Mouse (Mus musculus) megakaryocyte, adult 5-6 weeks (primary cell): ENCODE measurements around the gene Mpzl1. TPM values are rescaled to one million over a fixed set of nuclear protein-coding genes. Genes with fewer than 3 reads are reported as not detected.

ENCODE experiments used
- ATAC-seq: 2 replicates; pipeline ENCODE4 v1.8.0; 2016; ENCODE audit warnings: mild to moderate bottlenecking, inconsistent platforms; ENCODE audit not compliant: poor library complexity, severe bottlenecking
- total RNA-seq, 2 experiments: library from RNA; stranded (forward) in 1 of 2; stranded (reverse) in 1 of 2; fragments of 153-499, 151-499 nt in 1 of 2; fragments of 221-1000, 200-1000 nt in 1 of 2; gene quantifications; 2 replicates each; pipeline versions ENCODE4 v1.2.3 to v1.2.4; 2015 to 2017

Gene Mpzl1
- total RNA-seq, 2 experiments from 2014 or later = 0.22 to 2.1 TPM

GRCm38 (mm10) chr1:165658602-165659001 is 24.3 kb upstream of the Mpzl1 start:
- ATAC-seq = peak; percentile 31; the same call in 1 of the 2 replicates

DNA sequence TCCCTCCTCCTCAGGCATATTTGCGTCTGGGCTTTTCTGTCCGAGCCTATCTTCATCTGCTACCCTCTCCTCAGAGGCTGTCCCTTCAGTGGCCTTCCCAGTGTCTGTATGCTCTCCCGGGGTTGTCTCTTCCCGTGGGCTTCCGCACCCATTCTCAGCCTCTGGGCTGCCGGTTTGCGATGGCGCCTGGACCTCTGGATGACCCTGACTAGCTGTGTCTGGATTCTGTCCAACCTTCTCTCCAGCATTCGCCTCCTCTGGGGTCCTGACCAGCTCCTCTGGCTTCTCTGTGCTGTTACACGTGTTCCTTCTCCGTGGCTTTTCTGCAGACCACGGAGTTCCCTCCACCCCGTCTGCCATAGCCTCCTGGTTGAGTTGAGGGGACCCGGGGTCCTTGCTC is 21.1 kb upstream of the Mpzl1 start:
- ATAC-seq = no peak

- ATAC-seq = peak; percentile 58
Measured at GRCm38 (mm10) chr1:165655022-165655421, 20.7 kb upstream of the Mpzl1 start.

GRCm38 (mm10) chr1:165653126-165653885 is 19.0 kb upstream of the Mpzl1 start:
- ATAC-seq = no peak

- no peak for ATAC-seq
Measured at GRCm38 (mm10) chr1:165652507-165652906, 18.2 kb upstream of the Mpzl1 start.

GRCm38 (mm10) chr1:165651158-165651557 is 16.8 kb upstream of the Mpzl1 start:
- peak; percentile 69 for ATAC-seq

DNA sequence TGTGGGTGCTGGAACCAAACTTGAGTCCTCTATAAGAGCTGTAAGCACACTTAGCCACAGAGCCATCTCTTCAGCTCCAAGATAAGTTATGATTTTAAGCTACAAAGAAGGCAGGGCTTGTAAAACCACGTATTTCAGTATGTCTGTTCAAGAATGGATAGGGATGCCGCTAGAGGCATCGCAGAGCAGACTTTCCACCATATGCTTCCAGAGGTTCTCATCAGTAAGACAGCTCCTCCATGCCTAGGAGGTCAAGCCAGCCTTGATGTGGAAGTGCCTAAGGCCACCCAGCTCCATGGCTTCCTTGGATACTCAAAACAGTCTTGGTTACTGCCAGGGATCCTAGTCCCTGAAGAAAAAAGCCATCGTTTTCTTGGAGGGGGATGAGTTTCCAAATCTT is 10.8 kb upstream of the Mpzl1 start:
- no peak for ATAC-seq

DNA sequence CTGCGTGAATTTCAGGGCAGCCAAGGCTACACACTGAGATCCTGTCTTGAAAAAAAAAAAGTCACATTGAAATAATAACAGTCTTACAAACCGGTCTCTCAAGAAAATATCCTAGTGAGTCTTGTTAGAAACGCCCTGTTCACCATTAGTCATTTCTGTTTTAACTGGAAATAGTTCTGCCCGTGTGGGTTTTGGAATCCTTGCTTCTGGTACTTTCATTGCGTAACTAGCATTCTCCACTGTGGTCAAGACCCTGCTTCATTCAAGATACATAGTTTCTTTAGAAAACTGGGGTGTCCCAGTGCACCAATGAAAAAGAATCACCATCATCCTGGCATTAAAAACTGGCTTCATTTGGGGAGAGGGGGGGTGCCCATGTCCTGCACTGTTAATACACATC is 9.4 kb upstream of the Mpzl1 start:
- ATAC-seq = no peak

- 0 out of 2 replicates have a peak, but pooled peaks have one; percentile 2 for ATAC-seq
Measured at GRCm38 (mm10) chr1:165642780-165643311, 8.5 kb upstream of the Mpzl1 start.

DNA sequence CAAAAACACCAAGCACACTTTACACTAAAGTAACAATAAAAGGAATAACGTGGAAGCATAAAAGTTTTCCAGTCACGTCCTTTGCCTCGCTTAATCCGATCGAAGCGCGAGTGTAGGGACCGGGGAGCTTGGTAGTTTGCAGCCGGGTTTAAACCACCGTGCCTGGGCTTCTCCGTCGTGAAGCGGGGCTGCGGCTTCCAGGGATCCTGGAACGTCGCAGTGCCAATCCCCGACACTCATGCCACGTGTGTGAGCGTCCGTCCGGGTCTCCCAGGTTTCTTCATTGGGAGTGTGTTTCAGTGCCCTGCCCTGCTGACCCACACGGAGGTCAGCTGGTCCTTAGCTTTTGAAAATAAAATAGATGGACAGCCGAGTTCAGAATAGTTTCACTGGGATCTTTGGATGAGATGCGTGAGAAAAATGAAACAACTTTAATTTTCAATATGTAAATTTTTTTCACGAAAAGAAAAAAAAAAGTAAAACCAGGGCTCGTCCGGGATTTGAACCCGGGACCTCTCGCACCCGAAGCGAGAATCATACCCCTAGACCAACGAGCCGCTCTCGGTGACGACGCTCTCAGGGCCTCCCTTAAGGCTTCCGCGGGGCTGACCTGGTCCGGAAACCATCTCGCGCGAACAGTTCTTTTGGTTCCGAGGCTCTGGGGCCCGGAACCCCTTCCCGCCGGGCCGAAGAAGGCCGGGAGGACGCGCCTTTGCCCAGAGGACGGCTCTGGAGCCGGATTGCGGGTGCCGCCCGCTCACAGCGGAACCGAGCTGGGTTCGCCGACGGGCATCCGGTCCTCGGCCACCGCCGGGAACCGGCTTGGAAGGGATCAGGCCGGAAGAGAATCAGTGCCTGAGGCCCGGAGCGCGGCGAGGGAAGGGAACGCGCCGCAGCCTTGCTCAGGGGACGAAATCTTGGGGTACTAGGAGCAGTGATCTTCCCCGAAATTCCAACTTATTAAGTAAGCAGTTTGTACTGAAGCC is 7.7 kb upstream of the Mpzl1 start:
- ATAC-seq = peak; percentile 75

DNA sequence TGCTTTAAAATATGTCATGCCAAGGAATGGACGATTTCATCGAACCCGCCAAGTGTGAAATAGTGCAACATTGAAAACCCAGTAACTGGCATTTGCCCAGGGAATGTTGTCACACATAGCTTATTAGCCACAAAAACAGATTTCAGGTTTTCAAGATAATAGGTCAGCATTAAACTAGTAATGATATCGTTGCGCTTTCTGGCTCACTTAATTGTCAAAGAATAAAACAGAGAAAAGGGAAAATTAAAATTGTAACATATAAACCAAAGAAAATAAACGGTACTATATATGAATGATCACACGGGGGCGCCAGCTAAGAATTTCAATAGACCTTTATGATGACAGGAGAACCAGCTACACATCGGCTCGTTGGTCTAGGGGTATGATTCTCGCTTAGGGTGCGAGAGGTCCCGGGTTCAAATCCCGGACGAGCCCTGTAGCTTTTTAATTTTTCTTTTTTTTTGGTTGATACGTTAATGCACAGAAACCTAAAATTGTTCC is 7.0 kb upstream of the Mpzl1 start:
- peak; percentile 59 for ATAC-seq

DNA sequence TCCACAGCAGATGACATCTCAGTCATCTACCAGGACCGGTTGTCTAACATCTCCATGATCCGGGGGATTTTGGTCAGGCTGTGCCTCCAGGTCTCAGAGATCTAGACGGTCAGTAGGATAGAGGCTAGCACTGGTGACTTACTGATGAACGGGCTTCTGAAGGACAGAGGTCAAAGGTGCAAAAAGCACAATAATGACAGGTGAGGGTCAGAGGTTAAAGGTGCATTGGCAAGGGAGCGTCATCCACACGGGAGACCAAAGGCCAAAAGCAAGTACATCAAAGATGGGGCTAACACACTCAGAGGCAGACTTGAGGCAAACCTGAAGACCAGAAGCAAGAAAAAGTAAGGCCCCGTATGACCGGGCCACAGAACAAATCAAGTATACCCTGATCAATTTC is 2.0 kb upstream of the Mpzl1 start:
- no peak for ATAC-seq

DNA sequence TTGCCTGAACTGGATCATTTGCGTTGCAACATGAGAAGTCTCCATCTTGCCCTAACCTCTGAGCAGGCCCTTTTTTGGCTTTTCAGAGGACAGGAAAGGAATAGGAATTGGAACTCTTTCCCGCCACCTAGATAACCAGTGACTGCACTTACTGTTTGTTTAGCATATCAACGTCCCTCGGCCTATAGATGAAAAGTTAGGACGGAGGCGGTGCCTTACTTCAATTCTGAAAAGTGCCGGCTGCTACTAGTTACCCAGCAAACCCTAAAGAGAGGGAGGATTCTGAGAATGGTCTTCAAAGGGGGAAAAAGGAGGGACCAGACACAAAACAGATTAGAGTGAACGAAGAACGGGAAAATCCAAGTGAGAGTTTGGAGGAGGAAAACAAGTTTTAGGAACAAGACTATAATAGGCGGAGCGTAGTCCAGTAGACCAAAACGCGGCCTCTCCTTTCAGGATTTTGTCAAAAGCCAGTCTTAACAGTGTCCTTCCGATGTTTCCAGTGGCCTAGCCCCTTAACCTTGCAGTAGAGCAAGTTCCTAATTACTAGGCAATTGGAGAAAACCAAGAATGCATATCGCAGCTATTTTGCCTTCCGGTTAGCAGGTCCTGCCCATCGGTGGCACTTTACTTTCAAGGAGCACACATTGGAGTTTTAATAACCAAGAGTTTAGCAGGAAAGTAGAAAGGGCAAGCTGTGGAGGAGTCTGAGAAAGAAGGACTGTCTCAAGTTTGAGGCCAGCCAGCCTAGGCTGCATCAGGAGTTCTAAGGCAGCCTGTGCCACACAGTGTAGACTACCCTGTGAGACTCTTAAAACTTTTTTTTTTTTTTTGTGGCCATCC is 938 bp upstream of the Mpzl1 start:
- no peak for ATAC-seq

DNA sequence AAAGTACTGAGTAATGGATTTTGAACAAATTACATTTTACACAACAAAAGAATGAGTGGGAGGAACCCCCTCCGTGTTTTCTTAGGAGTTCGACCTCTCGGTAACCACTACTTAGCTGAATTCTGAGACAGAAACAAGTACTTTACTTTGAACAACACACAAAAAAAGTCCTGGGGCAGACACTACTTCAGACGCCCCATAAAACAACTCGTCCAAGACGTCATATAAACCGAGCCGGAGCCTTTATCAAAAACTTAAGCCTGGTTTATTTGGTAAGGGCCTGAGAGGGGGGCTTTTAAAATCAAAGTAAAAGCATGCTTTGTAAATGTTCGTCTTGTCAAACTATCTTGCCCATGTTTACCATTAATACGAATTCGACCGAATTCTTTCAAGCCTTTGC is 993 bp downstream of the Mpzl1 start:
- ATAC-seq = no peak

- ATAC-seq = no peak
Measured at GRCm38 (mm10) chr1:165631136-165631535, 3.2 kb downstream of the Mpzl1 start.

DNA sequence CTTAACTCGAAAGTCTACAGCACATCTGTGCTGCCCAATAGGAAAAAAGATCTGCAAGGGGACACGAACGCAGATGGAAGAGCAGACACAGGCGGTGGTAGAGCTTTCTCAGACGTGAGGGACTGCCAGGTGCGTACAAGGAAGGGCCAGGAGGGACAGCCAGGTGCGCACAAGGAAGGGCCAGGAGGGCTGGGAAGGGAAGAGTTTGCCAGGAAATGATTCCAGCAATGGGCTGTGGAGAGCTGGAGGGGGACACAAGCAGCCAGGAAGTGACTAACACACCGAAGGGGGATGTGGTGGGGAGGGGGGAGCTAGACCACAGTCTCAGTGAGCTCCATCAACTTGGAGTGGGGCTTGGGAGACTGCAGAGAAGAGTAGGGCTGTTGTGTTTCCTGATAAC is 4.4 kb downstream of the Mpzl1 start:
- ATAC-seq = no peak

DNA sequence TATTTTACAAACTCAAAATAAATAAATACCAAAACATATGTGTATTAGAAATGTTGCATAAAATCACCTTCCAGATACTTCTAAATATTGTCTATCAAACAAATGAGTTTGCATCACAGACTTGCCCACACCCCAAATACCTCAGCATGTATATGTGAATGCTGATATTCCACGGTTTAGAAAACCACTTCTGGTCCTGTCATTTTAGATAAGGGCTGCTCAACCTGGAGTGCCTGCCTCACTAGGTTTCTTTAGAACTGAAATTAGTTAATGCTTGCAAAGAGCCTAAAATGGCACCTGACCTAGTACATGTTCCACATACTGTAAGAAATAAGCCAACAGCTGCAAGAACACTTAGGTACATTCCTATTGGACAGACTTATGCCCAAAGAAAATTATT is 5.7 kb downstream of the Mpzl1 start:
- ATAC-seq = no peak

DNA sequence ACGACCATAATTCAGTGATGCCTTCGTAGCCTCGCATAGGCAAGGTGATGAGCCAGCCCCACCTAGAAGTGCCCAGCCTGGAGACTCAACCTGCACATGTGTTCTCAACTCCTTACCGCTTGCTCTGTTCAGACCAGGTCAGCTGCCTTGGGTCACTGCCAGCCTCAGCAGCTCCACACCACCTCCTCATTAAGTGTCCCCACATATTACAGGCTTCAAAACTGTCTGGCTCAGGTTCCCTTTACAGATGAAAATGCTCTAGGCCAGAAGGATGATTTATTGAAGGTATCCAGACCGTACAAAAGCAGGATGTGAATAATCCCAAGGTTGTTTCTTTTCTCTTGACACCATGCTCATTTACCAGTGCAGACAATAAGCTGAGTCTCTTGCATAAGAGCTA is 8.4 kb downstream of the Mpzl1 start:
- 0 out of 2 replicates have a peak, but pooled peaks have one; percentile 8 for ATAC-seq

DNA sequence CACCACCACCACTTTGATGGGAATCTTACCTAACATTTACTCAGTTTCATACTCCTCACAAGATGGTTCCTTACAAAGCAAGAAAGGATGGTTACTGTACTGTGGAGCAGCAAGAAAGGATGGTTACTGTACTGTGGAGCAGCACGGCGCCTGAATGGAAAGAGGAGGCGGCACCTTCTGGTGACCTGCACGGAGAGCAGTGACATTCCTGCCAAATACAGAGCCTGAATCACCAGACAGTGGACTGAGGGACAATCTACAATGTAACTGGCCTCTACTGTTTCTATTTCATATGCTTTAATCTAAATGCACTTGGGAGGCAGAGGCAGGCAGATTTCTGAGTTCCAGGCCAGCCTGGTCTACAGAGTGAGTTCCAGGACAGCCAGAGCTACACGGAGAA is 9.3 kb downstream of the Mpzl1 start:
- ATAC-seq = no peak

DNA sequence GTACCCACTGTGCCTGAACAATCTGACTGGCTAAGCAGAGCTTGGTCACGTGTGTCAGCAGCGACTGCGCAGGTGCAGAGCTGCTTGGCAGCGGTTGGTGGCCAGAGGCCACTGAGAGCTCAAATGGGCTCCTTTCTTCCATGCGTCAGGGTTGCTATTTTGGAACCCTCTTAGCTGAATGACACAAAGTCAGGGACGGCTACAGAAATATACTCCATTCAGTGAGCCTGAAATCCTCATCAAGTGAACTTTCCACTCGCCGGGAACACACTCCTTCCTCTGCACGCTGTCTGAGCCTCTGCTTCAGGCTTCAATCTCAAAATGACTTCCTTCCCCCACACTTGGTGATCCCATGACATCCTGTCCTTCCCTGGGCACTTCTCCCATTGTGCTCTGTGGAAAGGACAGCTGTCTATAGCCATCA is 16.1 kb downstream of the Mpzl1 start:
- ATAC-seq = no peak
